ENCODE assay signal across 8 mouse cellular contexts in the genomic region with DNA sequence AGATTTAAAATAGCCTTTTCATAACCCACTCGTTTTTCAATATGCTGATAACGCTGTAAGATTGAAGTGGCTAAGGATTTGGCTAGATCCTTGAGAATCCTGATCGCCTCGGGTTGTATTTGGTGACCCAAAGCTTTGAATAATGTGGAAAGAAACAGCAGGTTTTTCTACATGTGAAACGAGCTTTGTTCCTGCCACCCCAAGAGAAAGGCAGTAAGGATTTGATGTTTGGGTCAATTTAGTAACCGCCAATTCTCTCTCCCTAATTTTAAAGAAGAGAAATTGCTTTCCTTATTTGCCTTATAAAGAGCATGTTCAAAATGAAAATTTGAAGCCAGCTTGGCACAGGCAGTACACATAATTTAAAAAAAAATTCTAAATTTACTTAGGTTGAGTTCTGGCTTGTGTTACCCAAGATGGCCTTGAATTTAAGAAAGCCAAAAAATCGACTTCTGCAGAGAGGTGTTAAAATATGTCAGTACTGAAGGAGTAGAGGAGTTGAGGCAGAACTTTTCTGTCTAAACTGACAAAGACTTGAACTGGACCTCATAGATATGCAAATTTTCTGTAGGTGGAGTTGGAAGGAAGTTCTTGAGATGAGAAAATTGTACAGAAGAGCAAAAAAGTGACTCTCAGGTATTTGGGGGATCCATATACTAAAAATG. TPM values are rescaled to one million over a fixed set of nuclear protein-coding genes. Genes with fewer than 3 reads are reported as not detected.
DNase-seq lines count a peak whose midpoint lies in the region; ATAC-seq and TF ChIP-seq lines count a peak whose summit lies in the region.

No protein-coding gene starts in this region.

- no peaks in the 10 kb centered on the region for H3K27me3 ChIP-seq in hindbrain, postnatal 0 days (ENCODE audit: insufficient read depth, low read length)
- no peaks in the 10 kb centered on the region for H3K27me3 ChIP-seq in neural tube, embryonic 14.5 days (ENCODE audit: control insufficient read depth, insufficient read depth, low read length)

- H3K4me2 ChIP-seq in hindbrain, postnatal 0 days (ENCODE audit: low read depth, low read length), result peak overlapping the region; percentile 59
- H3K4me2 ChIP-seq in neural tube, embryonic 14.5 days (ENCODE audit: low read depth, low read length), result peak overlapping the region; percentile 67

- TF ChIP-seq POLR2A in lung, adult 2 months (IDR thresholded peaks at IDR 0.05; ENCODE audit: borderline replicate concordance, extremely low read depth, low read depth, low read length), result no peak

- no peak for TF ChIP-seq CTCF in lung, adult 2 months (IDR thresholded peaks at IDR 0.05; ENCODE audit: insufficient read depth, low read length)
- no peak for TF ChIP-seq CTCF in hindbrain, postnatal 0 days (IDR thresholded peaks at IDR 0.05; ENCODE audit: low read depth)

- H3K9ac ChIP-seq in hindbrain, postnatal 0 days (replicated peaks; ENCODE audit: low read length), result peak overlapping the region; percentile 59
- peak overlapping the region; percentile 94 for H3K9ac ChIP-seq in neural tube, embryonic 14.5 days (replicated peaks; ENCODE audit: low read depth, low read length)

- peak overlapping the region; percentile 90 for H3K27ac ChIP-seq in hindbrain, postnatal 0 days
- peak overlapping the region; percentile 72 for H3K27ac ChIP-seq in neural tube, embryonic 14.5 days (ENCODE audit: low read depth, low read length)

- DNase-seq in lung, adult 2 months, result no peak
- DNase-seq in lung, adult 18-20 months, result no peak
- peak; percentile 30 for DNase-seq in c-Kit-positive CD71-positive TER-119-positive erythroid progenitor cells, embryonic 14.5 days (ENCODE audit: low spot score)
- DNase-seq in hindbrain, postnatal 0 days (ENCODE audit: low spot score), result no peak
- DNase-seq in cerebellum, postnatal 14 days, result no peak
- no peak for DNase-seq in spleen, postnatal 10 days (ENCODE audit: low spot score in 2 of 2)
- DNase-seq in kidney, adult 8-10 months, result no peak

- no peaks in the 10 kb centered on the region for H3K36me3 ChIP-seq in hindbrain, postnatal 0 days (ENCODE audit: insufficient read depth, low read length)
- H3K36me3 ChIP-seq in neural tube, embryonic 14.5 days (ENCODE audit: control insufficient read depth, insufficient read depth, low read length), result no peaks in the 10 kb centered on the region

- H3K4me3 ChIP-seq in lung, adult 2 months (replicated peaks; ENCODE audit: extremely low read depth, low read depth, low read length), result peak overlapping the region; percentile 76
- peak overlapping the region; percentile 85 for H3K4me3 ChIP-seq in hindbrain, postnatal 0 days (ENCODE audit: low read length)
- H3K4me3 ChIP-seq in neural tube, embryonic 14.5 days (ENCODE audit: low read depth, low read length), result peak overlapping the region; percentile 94

- ATAC-seq in hindbrain, postnatal 0 days, result no peak
- no peak for ATAC-seq in neural tube, embryonic 14.5 days (ENCODE audit: low read depth)

- peaks cover 7% of the 10 kb centered on the region for H3K4me1 ChIP-seq in lung, adult 2 months (ENCODE audit: control insufficient read depth, insufficient read depth, low read length)
- H3K4me1 ChIP-seq in hindbrain, postnatal 0 days (ENCODE audit: insufficient read depth, low read length), result peaks cover 11% of the 10 kb centered on the region
- peaks cover 34% of the 10 kb centered on the region for H3K4me1 ChIP-seq in neural tube, embryonic 14.5 days (ENCODE audit: control insufficient read depth, insufficient read depth, low read length)

- no peaks in the 10 kb centered on the region for H3K9me3 ChIP-seq in hindbrain, postnatal 0 days (ENCODE audit: low read length)
- no peaks in the 10 kb centered on the region for H3K9me3 ChIP-seq in neural tube, embryonic 14.5 days (ENCODE audit: control insufficient read depth, low read length)

- 3% methylated on average over 7 of the region's 7 CpGs for WGBS in lung, adult 2 months
- WGBS in hindbrain, postnatal 0 days, result 3% methylated on average over 7 of the region's 7 CpGs
- 7% methylated on average over 7 of the region's 7 CpGs for WGBS in neural tube, embryonic 14.5 days

RNA-seq across cellular contexts. Expression of a gene that starts 1.0 kb away (rescaled TPM):
- polyA plus RNA-seq in lung, adult 2 months (2012; rRNA removed), result 38.3 and 62.3 TPM in 2 replicates
- total RNA-seq in hindbrain, postnatal 0 days (2014; rRNA removed), result 174 and 197 TPM in 2 replicates
- 254 and 259 TPM in 2 replicates for polyA plus RNA-seq in hindbrain, postnatal 0 days (2015; fragmentation: Nextera tagmentation; extraction: Ambion mirVana)
- 205 and 227 TPM in 2 replicates for polyA plus RNA-seq in neural tube, embryonic 14.5 days (2014; fragmentation: Nextera tagmentation; extraction: Ambion mirVana)

RNA-seq across cellular contexts. Expression of a gene that starts 27.8 kb away (rescaled TPM):
- 0.24 and 0.25 TPM in 2 replicates for polyA plus RNA-seq in lung, adult 2 months (2012; rRNA removed)
- 0.47 TPM in 1 of 2 replicates, not detected in the other for total RNA-seq in hindbrain, postnatal 0 days (2014; rRNA removed)
- polyA plus RNA-seq in hindbrain, postnatal 0 days (2015; fragmentation: Nextera tagmentation; extraction: Ambion mirVana), result 1.2 and 1.5 TPM in 2 replicates
- polyA plus RNA-seq in neural tube, embryonic 14.5 days (2014; fragmentation: Nextera tagmentation; extraction: Ambion mirVana), result 0.81 and 0.92 TPM in 2 replicates

RNA-seq across cellular contexts. Expression of a gene that starts 34.3 kb away (rescaled TPM):
- polyA plus RNA-seq in lung, adult 2 months (2012; rRNA removed), result 19.5 and 22.5 TPM in 2 replicates
- total RNA-seq in hindbrain, postnatal 0 days (2014; rRNA removed), result 11.6 and 13.9 TPM in 2 replicates
- 1.6 and 1.8 TPM in 2 replicates for polyA plus RNA-seq in hindbrain, postnatal 0 days (2015; fragmentation: Nextera tagmentation; extraction: Ambion mirVana)
- 3.5 and 4.4 TPM in 2 replicates for polyA plus RNA-seq in neural tube, embryonic 14.5 days (2014; fragmentation: Nextera tagmentation; extraction: Ambion mirVana)

RNA-seq across cellular contexts. Expression of a gene that starts 50.4 kb away (rescaled TPM):
- polyA plus RNA-seq in lung, adult 2 months (2012; rRNA removed), result 53.9 and 94.9 TPM in 2 replicates
- total RNA-seq in hindbrain, postnatal 0 days (2014; rRNA removed), result 171 and 176 TPM in 2 replicates
- 244 and 249 TPM in 2 replicates for polyA plus RNA-seq in hindbrain, postnatal 0 days (2015; fragmentation: Nextera tagmentation; extraction: Ambion mirVana)
- 441 and 486 TPM in 2 replicates for polyA plus RNA-seq in neural tube, embryonic 14.5 days (2014; fragmentation: Nextera tagmentation; extraction: Ambion mirVana)
